Mouse (Mus musculus) embryonic facial prominence, embryonic 14.5 days (tissue): ENCODE data around the gene Msi2. TPM values are rescaled to one million over a fixed set of nuclear protein-coding genes. Genes with fewer than 3 reads are reported as not detected.

Experiments used
- ATAC-seq: fragments of 200-750 bp; cut with Nextera tagmentation; 2 replicates; pipeline ENCODE4 v1.8.0; 2017; ENCODE audit warnings: low read depth, moderate number of reproducible peaks, moderate TSS enrichment
- DNase-seq: peaks from one replicate; pipeline ENCODE4 v3.0.0-alpha.2; 2015; ENCODE audit warnings: low spot score
- H3K27ac ChIP-seq: fragments of 300-500 bp; sonication (generic); replicated peaks from 2 replicates; pipeline ENCODE4 v1.5.1; 2014; ENCODE audit warnings: low read depth, mild to moderate bottlenecking, low read length, moderate library complexity
- H3K27me3 ChIP-seq: fragments of 300-500 bp; sonication (generic); replicated peaks from 2 replicates; pipeline ENCODE4 v1.6.1; 2014; ENCODE audit warnings: low read length; ENCODE audit not compliant: control insufficient read depth, insufficient read depth
- H3K36me3 ChIP-seq: fragments of 300-500 bp; sonication (generic); 2 replicates; pipeline ENCODE4 v1.6.1; 2014; ENCODE audit warnings: low read length, mixed read lengths; ENCODE audit not compliant: control insufficient read depth, insufficient read depth
- H3K4me1 ChIP-seq: fragments of 300-500 bp; sonication (generic); 2 replicates; pipeline ENCODE4 v1.6.1; 2014; ENCODE audit warnings: antibody characterized with exemption, low read length; ENCODE audit not compliant: control insufficient read depth, insufficient read depth
- H3K4me2 ChIP-seq: fragments of 300-500 bp; sonication (generic); 2 replicates; pipeline ENCODE4 v1.6.1; 2014; ENCODE audit warnings: low read depth, mild to moderate bottlenecking, low read length, moderate library complexity, mixed read lengths
- H3K4me3 ChIP-seq: fragments of 300-500 bp; sonication (generic); 2 replicates; pipeline ENCODE4 v1.5.1; 2014; ENCODE audit warnings: low read depth, mild to moderate bottlenecking, low read length
- H3K9ac ChIP-seq: fragments of 300-500 bp; sonication (generic); 2 replicates; pipeline ENCODE4 v1.6.1; 2014; ENCODE audit warnings: low read depth, mild to moderate bottlenecking, low read length, moderate library complexity, mixed read lengths
- H3K9me3 ChIP-seq: fragments of 300-500 bp; sonication (generic); 2 replicates; pipeline ENCODE4 v1.6.1; 2016; ENCODE audit warnings: low read length; ENCODE audit not compliant: control insufficient read depth
- WGBS: fragments of 180-500 bp; shearing (Covaris S2); extraction: QIAGEN DNeasy Blood & Tissue Kit; methylation state at CpG from one replicate; pipeline ENCODE4 v1.1.7; 2014; 5-methylcytosine and 5-hydroxymethylcytosine counted together
- polyA plus RNA-seq: library from polyadenylated mRNA; unstranded; fragments of >200 nt; fragmentation: Nextera tagmentation; extraction: Ambion mirVana; gene quantifications from 2 replicates; pipeline ENCODE4 v1.2.1, GENCODE M21; 2014

Msi2 gene
- polyA plus RNA-seq, 1 experiment from 2014 or later = 15.2 TPM

GRCm38 (mm10) chr11:88492585-88492984 is 225.7 kb downstream of the Msi2 start:
- H3K4me2 ChIP-seq = no peak overlapping the region
- no peaks in the 10 kb centered on the region for H3K9me3 ChIP-seq
- no peak overlapping the region for H3K27ac ChIP-seq
- no peak overlapping the region for H3K4me3 ChIP-seq
- WGBS = 70% methylated on average over 2 of the region's 2 CpGs
- H3K9ac ChIP-seq = no peak overlapping the region
- peaks cover 6% of the 10 kb centered on the region; the same call in 1 of the 2 replicates for H3K4me1 ChIP-seq
- no peaks in the 10 kb centered on the region for H3K36me3 ChIP-seq
- ATAC-seq = no peak
- no peaks in the 10 kb centered on the region for H3K27me3 ChIP-seq
- DNase-seq = no peak

- DNase-seq (no peak), ATAC-seq (no peak)
- no peaks in the 10 kb centered on the region for H3K36me3 ChIP-seq
- no peak overlapping the region for H3K4me2 ChIP-seq
- 78% methylated on average over 4 of the region's 4 CpGs for WGBS
- peaks cover 11% of the 10 kb centered on the region for H3K4me1 ChIP-seq
- no peak overlapping the region for H3K27ac ChIP-seq
- H3K4me3 ChIP-seq = no peak overlapping the region
- H3K27me3 ChIP-seq = no peaks in the 10 kb centered on the region
- H3K9ac ChIP-seq = no peak overlapping the region
- H3K9me3 ChIP-seq = no peaks in the 10 kb centered on the region
Measured at GRCm38 (mm10) chr11:88489985-88490384, 228.3 kb downstream of the Msi2 start.

GRCm38 (mm10) chr11:88488941-88489724 is 229.2 kb downstream of the Msi2 start:
- H3K27me3 ChIP-seq = no peaks in the 10 kb centered on the region
- no peaks in the 10 kb centered on the region for H3K9me3 ChIP-seq
- H3K9ac ChIP-seq = no peak overlapping the region
- peaks cover 13% of the 10 kb centered on the region for H3K4me1 ChIP-seq
- no peaks in the 10 kb centered on the region for H3K36me3 ChIP-seq
- 77% methylated on average over 17 of the region's 17 CpGs for WGBS
- H3K27ac ChIP-seq = no peak overlapping the region; the same call in 1 of the 2 replicates
- H3K4me2 ChIP-seq = no peak overlapping the region
- DNase-seq (no peak), ATAC-seq (no peak)
- H3K4me3 ChIP-seq = no peak overlapping the region

GRCm38 (mm10) chr11:88488175-88488940 is 230.0 kb downstream of the Msi2 start:
- Histone ChIP-seq H3K27me3 (no peaks in the 10 kb centered on the region), H3K4me2 (no peak overlapping the region), H3K4me1 (peaks cover 13% of the 10 kb centered on the region), H3K9ac (no peak overlapping the region), H3K4me3 (no peak overlapping the region), H3K36me3 (no peaks in the 10 kb centered on the region), H3K27ac (no peak overlapping the region), H3K9me3 (no peaks in the 10 kb centered on the region)
- WGBS = 78% methylated on average over 13 of the region's 13 CpGs
- ATAC-seq (no peak), DNase-seq (peak; percentile 76)

GRCm38 (mm10) chr11:88485987-88486386 is 232.3 kb downstream of the Msi2 start:
- H3K27ac ChIP-seq = no peak overlapping the region
- H3K4me3 ChIP-seq = no peak overlapping the region
- peak; percentile 76 for DNase-seq
- H3K4me1 ChIP-seq = peaks cover 23% of the 10 kb centered on the region
- H3K9me3 ChIP-seq = no peaks in the 10 kb centered on the region
- ATAC-seq = peak; percentile 51
- no peak overlapping the region for H3K4me2 ChIP-seq
- H3K9ac ChIP-seq = no peak overlapping the region
- 74% methylated on average over 1 of the region's 1 CpGs for WGBS
- no peaks in the 10 kb centered on the region for H3K27me3 ChIP-seq
- no peaks in the 10 kb centered on the region for H3K36me3 ChIP-seq

- WGBS = 37% methylated on average over 4 of the region's 4 CpGs
- H3K4me3 ChIP-seq = no peak overlapping the region
- H3K4me2 ChIP-seq = no peak overlapping the region
- no peak overlapping the region for H3K9ac ChIP-seq
- ATAC-seq = no peak
- H3K27ac ChIP-seq = no peak overlapping the region
- H3K27me3 ChIP-seq = no peaks in the 10 kb centered on the region
- DNase-seq = no peak
- H3K9me3 ChIP-seq = no peaks in the 10 kb centered on the region
- peaks cover 22% of the 10 kb centered on the region for H3K4me1 ChIP-seq
- no peaks in the 10 kb centered on the region for H3K36me3 ChIP-seq
Measured at GRCm38 (mm10) chr11:88485088-88485487, 233.2 kb downstream of the Msi2 start.

- H3K4me1 ChIP-seq = peaks cover 18% of the 10 kb centered on the region
- H3K27ac ChIP-seq = no peak overlapping the region
- H3K36me3 ChIP-seq = no peaks in the 10 kb centered on the region
- no peak for DNase-seq
- no peak overlapping the region for H3K4me2 ChIP-seq
- WGBS = 88% methylated on average over 3 of the region's 3 CpGs
- no peak overlapping the region for H3K9ac ChIP-seq
- no peak for ATAC-seq
- no peaks in the 10 kb centered on the region for H3K27me3 ChIP-seq
- H3K4me3 ChIP-seq = no peak overlapping the region
- no peaks in the 10 kb centered on the region for H3K9me3 ChIP-seq
Measured at GRCm38 (mm10) chr11:88484047-88484446, 234.3 kb downstream of the Msi2 start.

GRCm38 (mm10) chr11:88482636-88483035 is 235.7 kb downstream of the Msi2 start:
- peaks cover 11% of the 10 kb centered on the region; the same call in 1 of the 2 replicates for H3K36me3 ChIP-seq
- no peak overlapping the region for H3K4me3 ChIP-seq
- ATAC-seq (no peak), DNase-seq (no peak)
- H3K9me3 ChIP-seq = no peaks in the 10 kb centered on the region
- H3K27ac ChIP-seq = peak overlapping the region; percentile 30; the same call in 1 of the 2 replicates
- 55% methylated on average over 11 of the region's 11 CpGs for WGBS
- H3K27me3 ChIP-seq = no peaks in the 10 kb centered on the region
- H3K4me1 ChIP-seq = peaks cover 18% of the 10 kb centered on the region
- no peak overlapping the region for H3K9ac ChIP-seq
- no peak overlapping the region for H3K4me2 ChIP-seq
